Mouse (Mus musculus) kidney, embryonic 15.5 days (tissue): Measurements from ENCODE around the gene Ccnt1. TPM values are rescaled to one million over a fixed set of nuclear protein-coding genes. Genes with fewer than 3 reads are reported as not detected.

Source experiments
- ATAC-seq: fragments of 200-750 bp; cut with Nextera tagmentation; replicated peaks from 2 replicates; pipeline ENCODE4 v1.8.0; 2017; ENCODE audit warnings: moderate TSS enrichment; ENCODE audit not compliant: low FRiP score
- H3K27ac ChIP-seq: fragments of 300-500 bp; sonication (generic); 2 replicates; pipeline ENCODE4 v1.5.1; 2015; ENCODE audit warnings: mild to moderate bottlenecking, inconsistent platforms
- H3K27me3 ChIP-seq: fragments of 300-500 bp; sonication (generic); 2 replicates; pipeline ENCODE4 v1.6.1; 2015; ENCODE audit warnings: inconsistent platforms
- H3K36me3 ChIP-seq: fragments of 300-500 bp; sonication (generic); 2 replicates; pipeline ENCODE4 v1.6.1; 2015; ENCODE audit warnings: inconsistent platforms
- H3K4me1 ChIP-seq: fragments of 300-500 bp; sonication (generic); 2 replicates; pipeline ENCODE4 v1.6.1; 2015; ENCODE audit warnings: inconsistent platforms
- H3K4me2 ChIP-seq: fragments of 300-500 bp; sonication (generic); 2 replicates; pipeline ENCODE4 v1.6.1; 2015; ENCODE audit warnings: moderate library complexity, mild to moderate bottlenecking, inconsistent platforms
- H3K4me3 ChIP-seq: fragments of 300-500 bp; sonication (generic); replicated peaks from 2 replicates; pipeline ENCODE4 v1.5.1; 2015; ENCODE audit warnings: mild to moderate bottlenecking, inconsistent platforms
- H3K9ac ChIP-seq: fragments of 300-500 bp; sonication (generic); 2 replicates; pipeline ENCODE4 v1.6.1; 2015; ENCODE audit warnings: mild to moderate bottlenecking, inconsistent platforms
- H3K9me3 ChIP-seq: fragments of 300-500 bp; sonication (generic); replicated peaks from 2 replicates; pipeline ENCODE4 v1.6.1; 2016; ENCODE audit warnings: inconsistent platforms
- WGBS: fragments of 180-500 bp; shearing (Covaris S2); methylation state at CpG from one replicate; pipeline ENCODE4 v1.1.7; 2015; ENCODE audit warnings: mixed read lengths; 5-methylcytosine and 5-hydroxymethylcytosine counted together
- polyA plus RNA-seq: library from polyadenylated mRNA; unstranded; fragments of >200 nt; fragmentation: Nextera tagmentation; extraction: Ambion mirVana; gene quantifications from 2 replicates; pipeline ENCODE4 v1.2.1, GENCODE M21; 2015

The Ccnt1 gene
- polyA plus RNA-seq: 61.0 and 66.4 TPM in 2 replicates

DNA sequence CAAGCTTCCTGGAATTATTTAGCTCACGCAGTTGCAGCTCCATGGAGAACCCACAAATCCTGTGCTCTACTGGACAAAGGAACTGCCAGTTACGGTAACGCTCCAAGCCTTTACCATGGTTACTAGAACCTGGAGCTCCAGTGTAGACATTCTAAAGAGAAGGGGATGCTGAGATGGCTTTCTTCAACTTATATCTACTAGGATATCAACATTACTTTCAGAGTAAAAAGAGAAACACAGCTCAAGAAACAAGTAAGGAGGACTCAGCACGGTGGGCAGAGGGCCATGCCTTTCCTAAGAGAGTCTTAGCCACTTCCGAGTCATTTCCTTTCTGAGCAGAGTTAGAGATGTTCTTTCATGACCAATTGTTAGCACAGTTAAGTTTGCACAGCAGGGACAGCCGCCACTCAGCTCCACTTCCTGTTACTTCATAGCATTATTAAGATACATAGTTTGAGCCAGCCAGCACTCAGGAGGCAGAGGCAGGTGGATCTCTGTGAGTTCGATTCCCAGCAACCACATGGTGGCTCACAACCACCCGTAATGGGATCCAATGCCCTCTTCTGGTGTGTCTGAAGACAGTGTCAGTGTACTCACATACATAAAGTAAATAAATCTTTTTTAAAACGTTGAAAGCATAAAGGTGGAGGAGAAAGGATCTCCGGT, at the start of gene Ccnt1, which contains the start of gene 4930415O20Rik:
Gene Ccnt1 (minus strand): TSS at position 51 of the 666 bp plus-strand sequence.
Gene 4930415O20Rik (plus strand): TSS at position 132 of the 666 bp plus-strand sequence.
- Histone ChIP-seq H3K9me3 (no peaks in the 10 kb centered on the region), H3K4me3 (no peak within 1 kb of the TSS), H3K36me3 (no peaks in the 10 kb centered on the region), H3K27me3 (no peaks in the 10 kb centered on the region), H3K4me1 (peaks cover 12% of the 10 kb centered on the region), H3K9ac (no peak within 1 kb of the TSS), H3K4me2 (no peak within 1 kb of the TSS), H3K27ac (no peak within 1 kb of the TSS)
- 80% methylated on average over 10 of the region's 10 CpGs for WGBS
- ATAC-seq: no peak

GRCm38 (mm10) chr15:98617176-98617537, 46.4 kb upstream of the Ccnt1 start:
- 1% methylated on average over 12 of the region's 12 CpGs for WGBS
- peak; percentile 52; the same call in 1 of the 2 replicates for ATAC-seq
- Histone ChIP-seq H3K9ac (0 out of 2 replicates have a peak overlapping the region, but pooled peaks have one; percentile 12), H3K27me3 (peaks cover 6% of the 10 kb centered on the region; the same call in 1 of the 2 replicates), H3K4me3 (no peak overlapping the region; the same call in 1 of the 2 replicates), H3K4me2 (peak overlapping the region; percentile 45), H3K27ac (no peak overlapping the region), H3K4me1 (peaks cover 14% of the 10 kb centered on the region), H3K9me3 (no peaks in the 10 kb centered on the region), H3K36me3 (no peaks in the 10 kb centered on the region)

- Histone ChIP-seq H3K4me3 (no peak overlapping the region; the same call in 1 of the 2 replicates), H3K4me2 (peak overlapping the region; percentile 45), H3K9me3 (no peaks in the 10 kb centered on the region), H3K36me3 (no peaks in the 10 kb centered on the region), H3K27me3 (peaks cover 4% of the 10 kb centered on the region; the same call in 1 of the 2 replicates), H3K4me1 (peaks cover 12% of the 10 kb centered on the region), H3K9ac (0 out of 2 replicates have a peak overlapping the region, but pooled peaks have one; percentile 12), H3K27ac (no peak overlapping the region)
- ATAC-seq: peak; percentile 27; the same call in 1 of the 2 replicates
- 35% methylated on average over 20 of the region's 20 CpGs for WGBS
Observed at GRCm38 (mm10) chr15:98616362-98617175, 45.8 kb upstream of the Ccnt1 start.

DNA sequence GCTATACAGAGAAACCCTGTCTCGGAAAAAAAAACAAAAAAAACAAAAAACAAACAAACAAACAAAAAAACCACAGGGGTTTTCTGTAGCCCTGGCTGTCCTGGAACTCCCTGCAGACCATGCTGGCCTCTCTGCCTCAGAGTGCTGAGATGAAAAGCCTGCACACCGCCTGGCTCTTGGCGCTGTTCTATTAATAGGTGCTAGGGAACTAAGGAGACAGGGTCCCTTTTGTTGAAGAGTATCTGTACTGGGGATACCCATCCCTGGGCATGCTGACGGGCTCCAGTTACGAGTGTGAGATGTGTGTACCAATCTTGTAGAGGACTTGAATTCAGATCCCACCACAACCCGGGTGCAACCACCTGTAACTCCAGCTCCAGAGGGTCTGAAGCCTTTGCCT, 45.0 kb upstream of the Ccnt1 start:
- 76% methylated on average over 6 of the region's 6 CpGs for WGBS
- H3K9ac ChIP-seq: no peak overlapping the region

DNA sequence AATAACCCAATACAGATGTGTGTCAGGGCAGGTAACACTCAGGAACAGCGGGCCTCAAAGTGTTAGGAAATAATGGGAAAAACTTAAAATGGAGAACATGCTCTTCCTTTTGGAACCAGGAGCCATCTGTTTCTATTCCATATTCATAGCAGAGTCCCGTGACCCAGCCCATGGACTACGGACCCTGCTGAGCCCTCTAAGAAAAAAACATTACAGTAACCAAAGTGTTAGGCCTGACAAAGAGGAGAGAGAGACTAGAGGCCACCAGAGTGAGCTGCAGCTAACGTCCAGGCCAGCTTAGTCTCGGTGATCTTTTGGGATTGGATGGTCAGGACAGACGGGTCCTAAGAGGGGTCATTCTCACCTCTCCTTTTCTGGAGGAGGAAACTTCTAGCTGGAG, 44.2 kb upstream of the Ccnt1 start:
- Histone ChIP-seq H3K9me3 (no peaks in the 10 kb centered on the region), H3K4me2 (no peak overlapping the region), H3K27ac (no peak overlapping the region), H3K27me3 (peaks cover 4% of the 10 kb centered on the region; the same call in 1 of the 2 replicates), H3K4me3 (no peak overlapping the region), H3K36me3 (no peaks in the 10 kb centered on the region), H3K9ac (no peak overlapping the region), H3K4me1 (peaks cover 22% of the 10 kb centered on the region)
- 55% methylated on average over 6 of the region's 6 CpGs for WGBS
- no peak for ATAC-seq

More for the DNA sequence above, 45.0 kb upstream of the Ccnt1 start:
- Histone ChIP-seq H3K4me3 (no peak overlapping the region), H3K4me2 (no peak overlapping the region), H3K27me3 (peaks cover 4% of the 10 kb centered on the region; the same call in 1 of the 2 replicates), H3K36me3 (no peaks in the 10 kb centered on the region), H3K9me3 (no peaks in the 10 kb centered on the region), H3K27ac (no peak overlapping the region), H3K4me1 (peaks cover 14% of the 10 kb centered on the region)
- no peak for ATAC-seq

DNA sequence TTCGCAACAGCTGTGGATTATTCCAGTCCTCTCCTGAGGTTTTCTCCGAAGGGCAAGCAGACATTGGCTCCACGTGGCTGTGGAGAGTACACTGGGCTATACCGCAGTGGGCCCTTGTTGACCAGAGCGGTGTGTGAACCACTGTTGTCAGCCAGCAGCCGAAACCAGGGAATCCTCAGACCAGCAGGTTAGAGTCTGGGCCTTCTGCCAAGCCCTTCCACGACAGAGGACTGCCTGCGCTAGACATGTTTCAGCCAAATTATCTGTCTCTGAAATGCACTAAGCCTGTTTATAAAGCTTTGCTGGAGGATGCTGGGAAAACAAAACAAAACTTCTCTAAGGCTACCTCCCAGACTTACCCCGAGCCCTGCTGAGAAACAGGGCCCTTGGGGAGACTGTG, 43.8 kb upstream of the Ccnt1 start:
- Histone ChIP-seq H3K4me3 (no peak overlapping the region), H3K27ac (no peak overlapping the region), H3K9ac (no peak overlapping the region), H3K27me3 (peaks cover 4% of the 10 kb centered on the region; the same call in 1 of the 2 replicates), H3K4me1 (peaks cover 24% of the 10 kb centered on the region), H3K36me3 (no peaks in the 10 kb centered on the region), H3K4me2 (no peak overlapping the region), H3K9me3 (no peaks in the 10 kb centered on the region)
- no peak for ATAC-seq
- WGBS: 67% methylated on average over 9 of the region's 9 CpGs

DNA sequence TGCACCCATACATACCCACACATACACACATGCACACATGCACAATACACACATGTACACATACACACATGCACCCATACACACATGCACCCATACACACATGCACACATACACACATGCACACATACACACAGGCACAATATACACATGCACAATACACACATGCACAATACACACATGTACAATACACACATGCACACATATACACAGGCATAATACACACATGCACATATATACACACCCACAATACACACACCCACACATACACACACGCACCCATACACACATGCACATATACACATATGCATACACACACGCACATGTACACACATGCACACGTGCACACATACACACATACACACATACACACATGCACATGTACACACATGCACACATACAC, 41.5 kb upstream of the Ccnt1 start:
- Histone ChIP-seq H3K4me1 (peaks cover 36% of the 10 kb centered on the region), H3K4me2 (no peak overlapping the region), H3K27me3 (no peaks in the 10 kb centered on the region), H3K27ac (no peak overlapping the region), H3K9ac (no peak overlapping the region), H3K36me3 (no peaks in the 10 kb centered on the region), H3K9me3 (no peaks in the 10 kb centered on the region), H3K4me3 (no peak overlapping the region)
- no peak for ATAC-seq
- WGBS: 96% methylated on average over 3 of the region's 3 CpGs

DNA sequence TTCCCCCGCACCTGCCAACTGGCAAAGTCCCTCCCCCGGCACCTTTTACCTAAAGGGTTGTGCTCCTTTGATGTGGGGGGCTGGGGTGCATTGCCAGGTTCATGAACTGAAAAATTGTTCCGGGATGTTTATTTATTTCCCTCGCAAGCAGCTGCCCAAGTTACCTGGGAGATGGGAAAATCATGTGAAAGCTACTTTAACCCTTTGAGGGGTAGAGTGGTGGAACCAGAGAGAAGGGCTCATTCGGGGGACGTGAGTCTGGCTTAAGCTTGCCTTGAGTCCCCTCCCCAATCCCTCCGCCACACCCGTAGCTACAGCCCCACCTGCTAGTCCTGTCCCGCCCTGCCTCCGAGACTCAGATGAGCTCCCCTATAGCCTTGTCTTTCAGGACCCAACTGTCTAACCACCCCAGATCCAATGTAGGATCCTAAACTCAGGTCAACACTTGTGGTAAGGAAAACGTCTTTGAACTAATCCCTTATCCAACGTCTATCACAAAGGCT, 39.5 kb upstream of the Ccnt1 start:
- ATAC-seq: no peak
- Histone ChIP-seq H3K9ac (peak overlapping the region; percentile 90), H3K4me2 (peak overlapping the region; percentile 93), H3K4me1 (peaks cover 45% of the 10 kb centered on the region), H3K27me3 (no peaks in the 10 kb centered on the region), H3K27ac (peak overlapping the region; percentile 98), H3K9me3 (no peaks in the 10 kb centered on the region), H3K36me3 (peaks cover 10% of the 10 kb centered on the region), H3K4me3 (peak overlapping the region; percentile 81)
- 4% methylated on average over 12 of the region's 12 CpGs for WGBS

DNA sequence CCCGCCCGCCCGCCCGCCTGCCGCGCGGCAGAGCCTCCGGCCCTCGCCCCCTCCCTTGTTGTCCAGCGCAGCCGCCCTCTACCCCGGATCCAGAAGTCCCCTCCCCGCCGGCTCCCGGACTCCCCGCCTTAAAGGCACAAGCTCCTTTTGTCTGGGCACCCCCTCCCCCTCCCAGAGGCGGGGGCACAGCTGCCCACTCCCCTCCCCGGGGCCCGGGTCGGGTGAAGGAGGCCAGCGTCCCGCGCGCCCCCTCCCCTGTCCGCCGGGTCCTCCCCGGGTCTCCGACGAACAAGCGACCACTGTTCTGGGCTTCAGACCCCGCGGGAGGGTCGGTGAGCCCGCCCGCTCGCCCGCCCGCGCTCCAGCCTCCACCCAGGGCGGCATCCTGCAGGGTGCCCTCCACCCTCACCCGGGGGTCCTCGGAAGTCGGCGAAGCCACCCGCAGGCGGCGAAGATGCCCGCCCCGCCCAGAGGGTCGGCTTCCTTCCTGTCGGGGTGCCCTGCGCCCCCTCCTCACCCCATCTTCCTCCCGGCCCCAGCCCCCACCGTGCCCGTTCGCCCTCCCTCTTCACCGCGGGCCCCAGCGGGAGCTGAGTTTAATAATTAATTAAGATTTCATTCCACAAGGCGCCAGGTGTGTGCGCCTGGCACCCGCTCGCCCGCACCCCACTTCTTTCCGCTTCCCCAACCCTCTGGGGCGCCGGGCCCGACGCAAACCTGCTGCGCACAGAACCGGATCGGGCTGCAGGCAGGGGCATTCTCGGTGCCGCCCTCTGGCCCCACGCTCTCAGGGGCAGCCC, 38.8 kb upstream of the Ccnt1 start, which contains the start of gene Adcy6:
Gene Adcy6 (minus strand): TSS at position 746 of the 800 bp plus-strand sequence.
- Histone ChIP-seq H3K4me3 (peak within 1 kb of the TSS; percentile 81), H3K27me3 (no peaks in the 10 kb centered on the region), H3K4me2 (peak within 1 kb of the TSS; percentile 93), H3K4me1 (peaks cover 51% of the 10 kb centered on the region), H3K9ac (peak within 1 kb of the TSS; percentile 90), H3K27ac (peak within 1 kb of the TSS; percentile 98), H3K36me3 (peaks cover 14% of the 10 kb centered on the region), H3K9me3 (no peaks in the 10 kb centered on the region)
- WGBS: 1% methylated on average over 64 of the region's 75 CpGs
- ATAC-seq: peak; percentile 83

- peaks cover 21% of the 10 kb centered on the region for H3K36me3 ChIP-seq
- H3K9me3 ChIP-seq: no peaks in the 10 kb centered on the region
- H3K9ac ChIP-seq: peak overlapping the region; percentile 90
- H3K4me1 ChIP-seq: peaks cover 59% of the 10 kb centered on the region
- H3K27me3 ChIP-seq: no peaks in the 10 kb centered on the region
- peak overlapping the region; percentile 81 for H3K4me3 ChIP-seq
- ATAC-seq: peak; percentile 44
- WGBS: 0% methylated on average over 9 of the region's 26 CpGs
- peak overlapping the region; percentile 98 for H3K27ac ChIP-seq
- H3K4me2 ChIP-seq: peak overlapping the region; percentile 93
Observed at GRCm38 (mm10) chr15:98608784-98609250, 38.1 kb upstream of the Ccnt1 start.
